Mouse (Mus musculus) left cerebral cortex, postnatal 36 days (tissue): ENCODE data around the gene Rgma. TPM values are rescaled to one million over a fixed set of nuclear protein-coding genes. Genes with fewer than 3 reads are reported as not detected.

ENCODE experiments used
- DNase-seq, 2 experiments: peaks; one replicate each; pipeline ENCODE4 v3.0.0; 2021 to 2022; ENCODE audit warnings: low spot score in 2 of 2, mixed read lengths in 1 of 2
- intact Hi-C: fragments of 180-260 bp; cut with DNase I; formaldehyde crosslinking; loops from one replicate; pipeline ENCODE4 v1.15.1; 2025
- total RNA-seq, 2 experiments: library from RNA; stranded (reverse); gene quantifications; 2 replicates each; pipeline ENCODE4 v1.2.3; 2021

Rgma gene
- total RNA-seq, 2 experiments from 2014 or later: 59.0 to 64.1 TPM

DNA sequence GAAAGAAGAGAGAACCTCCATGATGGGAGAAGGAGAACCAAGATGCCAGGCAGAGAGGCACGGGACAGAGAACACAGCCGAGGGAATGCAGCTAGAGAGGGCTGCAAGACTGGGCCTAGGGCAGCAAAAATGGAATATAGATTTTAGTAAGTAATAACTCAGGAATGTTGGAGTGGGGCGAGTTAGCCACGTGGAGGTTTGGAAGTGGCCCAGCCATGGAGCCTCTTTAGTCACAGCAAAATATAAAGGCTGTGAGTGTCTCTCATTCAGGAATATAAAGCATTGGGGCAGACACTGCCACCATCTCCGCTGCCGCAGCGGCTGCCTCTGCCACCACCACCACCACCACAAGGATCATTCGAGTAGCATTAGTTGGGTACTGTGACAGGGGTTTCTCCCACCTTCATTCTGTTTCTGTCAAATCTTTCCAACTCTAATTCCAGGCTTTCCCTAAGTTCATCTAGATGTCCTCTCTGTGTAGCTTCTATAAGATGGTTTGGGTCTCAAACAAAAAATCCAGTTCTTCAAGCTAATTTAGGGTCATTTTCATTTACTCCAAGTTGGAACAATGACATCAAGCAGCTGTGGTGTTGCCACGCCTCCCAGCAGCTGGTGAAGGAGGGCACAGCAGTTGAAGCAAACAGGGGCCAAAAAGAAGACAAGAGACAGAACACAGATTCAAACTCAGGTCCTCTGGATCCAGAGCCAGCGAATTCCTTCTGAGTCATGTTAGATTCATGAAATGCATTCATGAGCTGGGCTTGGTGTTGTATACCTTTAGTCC is 7.4 kb upstream of the Rgma start:
- intact Hi-C loops: no loop called here
- no peak for DNase-seq

DNA sequence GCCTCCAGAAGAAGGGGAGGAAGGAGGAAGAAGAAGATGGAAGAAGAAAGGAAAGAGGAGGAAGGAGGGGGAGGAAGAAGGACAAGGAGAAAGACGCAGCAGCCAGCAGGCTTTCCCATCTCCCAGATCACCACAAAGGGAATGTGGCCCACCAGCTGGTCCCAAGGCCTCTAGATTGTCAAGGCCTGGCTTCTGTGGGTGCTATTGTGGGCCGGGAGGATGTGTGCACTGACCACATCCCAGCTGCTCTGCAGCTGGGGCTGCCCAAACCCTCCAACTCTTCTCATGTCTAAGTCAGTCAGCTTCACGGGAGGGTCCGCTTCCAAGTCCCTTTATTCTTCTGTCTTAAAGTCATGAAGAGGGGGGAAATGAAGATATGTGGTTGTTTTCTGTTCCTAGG is 5.3 kb upstream of the Rgma start:
- no peak for DNase-seq
- intact Hi-C loops: loop anchor here (10.0 kb wide), 2 partner anchors 45 to 345 kb away; no protein-coding TSS in a partner anchor

DNA sequence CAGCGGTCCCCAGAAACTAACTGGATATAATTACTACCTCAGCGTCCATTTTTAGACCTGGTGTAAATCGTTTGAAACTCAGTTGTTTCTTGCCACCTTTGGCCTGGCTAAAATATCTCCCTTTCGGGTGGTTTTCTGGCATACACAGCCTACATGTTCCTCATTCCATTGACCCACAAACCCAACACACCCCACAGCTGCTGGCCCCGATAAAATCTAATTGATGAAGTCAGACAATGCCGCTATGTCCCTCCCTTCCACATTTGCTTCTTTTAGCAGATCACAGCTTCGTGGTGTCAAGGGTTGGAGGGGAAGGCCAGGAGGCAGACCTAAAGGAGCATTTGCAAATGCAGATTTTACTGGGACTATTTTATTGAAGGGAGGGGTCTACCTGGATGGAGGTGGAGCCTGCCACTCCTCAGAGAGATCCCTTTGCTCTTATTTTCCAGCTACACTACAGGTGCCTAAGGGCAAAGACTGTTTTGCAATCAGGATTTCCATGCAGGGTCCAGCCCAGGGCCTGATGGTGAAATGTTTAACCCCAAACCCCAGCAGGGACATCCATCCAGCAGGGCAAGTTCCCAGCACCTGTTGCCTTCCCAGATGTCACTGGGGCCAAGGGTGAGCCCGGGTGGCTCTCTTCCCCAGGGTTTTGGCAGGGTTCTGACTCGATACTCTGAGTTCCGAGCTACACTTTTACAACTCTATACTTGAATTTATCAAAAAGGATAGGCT is 3.6 kb upstream of the Rgma start:
- intact Hi-C loops: loop anchor here (10.0 kb wide), 2 partner anchors 47 to 347 kb away; no protein-coding TSS in a partner anchor
- DNase-seq: no peak

DNA sequence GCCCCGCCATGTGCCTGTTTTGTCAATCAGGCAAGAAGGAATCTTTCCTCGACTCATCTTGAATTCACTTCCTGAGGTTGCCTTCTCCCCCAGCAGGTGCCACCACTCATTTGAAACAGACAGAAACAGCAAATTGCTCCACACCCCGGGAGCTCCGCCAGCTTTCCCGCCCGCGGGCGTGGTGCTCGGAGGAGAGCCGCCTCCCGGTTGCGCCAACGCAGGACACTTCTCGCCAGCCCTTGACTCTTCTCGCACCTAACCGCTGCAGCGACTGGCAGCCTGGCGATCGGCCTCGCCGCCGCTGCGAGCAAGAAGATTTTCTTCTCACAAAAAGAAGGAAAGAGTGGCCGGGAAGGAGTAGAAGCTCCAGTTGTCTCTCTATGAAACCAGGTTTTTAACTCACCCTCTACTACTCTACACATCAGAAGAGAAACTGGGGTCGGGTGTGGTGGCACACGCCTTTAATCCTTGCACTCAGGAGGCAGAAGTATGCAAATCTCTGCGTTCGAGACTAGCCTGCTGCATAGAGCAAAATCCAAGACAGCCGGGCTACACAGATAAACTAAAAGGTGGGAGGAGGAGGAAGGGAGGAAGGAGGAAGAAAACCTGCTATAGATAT is 2.8 kb upstream of the Rgma start:
- intact Hi-C loops: loop anchor here (10.0 kb wide), 2 partner anchors 48 to 348 kb away; no protein-coding TSS in a partner anchor
- DNase-seq: peak; percentile 74 to 81

DNA sequence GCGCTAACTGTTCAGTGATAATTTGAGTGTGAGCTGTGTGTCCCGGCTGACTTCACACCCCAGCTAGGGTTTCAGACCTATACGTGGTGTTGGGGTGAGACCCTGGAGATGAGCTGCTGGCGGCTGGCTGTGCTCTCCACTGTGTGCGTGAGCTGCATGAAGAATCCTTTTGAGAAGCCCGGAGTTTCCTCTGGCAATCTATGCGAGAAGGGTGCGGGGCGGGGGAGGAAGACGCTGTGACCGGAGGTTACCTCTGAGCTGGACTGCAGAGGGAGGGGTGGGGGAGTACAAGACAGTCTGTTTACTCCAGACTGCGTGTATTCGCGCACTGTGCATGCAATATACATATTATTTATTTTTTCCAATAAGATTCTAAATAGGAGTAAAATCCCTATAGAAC is 582 bp upstream of the Rgma start:
- peak; percentile 39 to 45 for DNase-seq
- intact Hi-C loops: loop anchor here (5.0 to 10.0 kb wide), 5 partner anchors 48 to 782 kb away; no protein-coding TSS in a partner anchor

DNA sequence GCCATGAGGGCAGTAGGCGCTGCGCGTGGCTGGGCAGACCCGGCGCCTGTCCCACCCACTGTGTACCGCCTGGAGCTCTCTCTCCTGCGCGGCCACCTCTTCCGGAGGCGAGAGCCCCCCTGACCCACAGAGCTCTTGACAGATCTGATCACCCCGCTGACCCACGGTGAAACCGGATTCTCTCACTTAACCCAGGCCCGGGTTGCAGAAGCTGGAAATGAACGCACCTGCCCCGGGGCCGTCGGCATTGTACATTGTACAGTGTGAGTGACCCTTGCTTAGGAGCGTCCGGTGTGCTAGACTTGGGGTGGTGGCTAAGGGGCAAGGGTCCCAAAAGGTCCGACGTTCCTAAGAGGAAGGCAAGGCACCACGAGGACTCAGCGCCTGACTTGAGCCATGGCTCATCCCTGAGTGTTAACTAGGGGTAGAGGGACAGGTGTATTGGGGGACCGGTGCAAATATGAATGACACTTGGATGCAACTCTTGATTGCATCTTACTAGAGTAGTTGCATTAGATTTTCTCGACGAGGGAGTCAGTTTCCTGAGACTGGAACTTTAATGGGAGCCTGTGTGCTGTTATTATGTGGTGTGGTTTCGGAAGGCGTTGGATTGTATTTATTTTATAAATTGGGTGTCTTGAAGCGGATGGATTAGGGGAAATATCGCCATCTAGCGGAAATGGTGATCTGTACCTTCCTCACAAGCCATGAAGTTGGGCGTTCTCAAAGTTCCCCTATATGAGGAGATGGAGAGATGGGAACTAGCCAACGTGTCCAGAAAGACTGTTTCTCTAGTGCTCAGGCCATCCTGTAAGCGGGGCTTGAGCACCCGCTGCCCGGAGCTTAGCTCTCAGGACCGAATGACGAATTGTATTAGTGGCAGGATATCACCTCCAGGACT is 1.0 kb downstream of the Rgma start:
- intact Hi-C loops: loop anchor here (1.0 to 10.0 kb wide), 8 partner anchors 23 to 976 kb away; no protein-coding TSS in a partner anchor
- peak; percentile 53 to 70 for DNase-seq

DNA sequence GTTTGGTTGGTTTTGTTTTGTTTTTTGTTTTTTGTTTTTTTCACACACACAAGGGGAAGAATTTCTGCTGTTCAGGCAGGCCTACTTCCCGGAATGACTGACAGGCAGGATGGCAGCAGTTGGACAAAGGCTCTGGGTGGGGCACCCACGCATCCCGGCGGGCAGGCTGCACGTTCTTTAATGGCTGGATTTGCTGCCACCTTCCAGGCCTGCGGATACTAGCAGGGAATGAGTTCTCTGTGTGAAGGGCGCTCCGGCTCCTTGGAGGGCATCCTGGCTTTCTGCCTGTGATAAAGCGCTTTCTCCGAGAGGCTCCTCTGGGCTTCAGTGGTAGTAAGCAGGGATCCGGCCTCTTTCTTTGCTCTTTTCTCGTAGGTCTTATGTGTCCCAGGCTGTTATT is 2.0 kb downstream of the Rgma start:
- intact Hi-C loops: loop anchor here (2.0 to 10.0 kb wide), 7 partner anchors 45 to 977 kb away; no protein-coding TSS in a partner anchor
- DNase-seq: no peak

DNA sequence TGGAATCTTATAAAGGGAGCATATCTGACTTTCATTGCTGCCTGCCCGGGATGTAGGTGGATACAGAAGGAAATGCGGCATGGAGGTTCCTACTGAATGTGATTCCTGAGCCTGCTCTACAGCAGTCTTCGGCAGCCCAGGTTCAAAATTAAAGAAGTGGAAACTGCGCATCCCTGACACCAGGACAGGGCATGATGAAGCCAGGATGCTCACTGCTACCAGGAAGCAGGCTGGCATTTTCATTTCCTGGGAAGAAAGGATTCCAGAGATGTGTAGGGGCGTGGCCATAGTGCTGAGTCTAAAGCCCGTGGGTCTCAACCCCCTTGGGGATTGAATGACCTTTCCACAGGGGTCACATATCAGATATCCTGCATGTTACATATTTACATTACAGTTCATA is 2.7 kb downstream of the Rgma start:
- intact Hi-C loops: loop anchor here (5.0 to 10.0 kb wide), 5 partner anchors 44 to 786 kb away; no protein-coding TSS in a partner anchor
- no peak for DNase-seq

DNA sequence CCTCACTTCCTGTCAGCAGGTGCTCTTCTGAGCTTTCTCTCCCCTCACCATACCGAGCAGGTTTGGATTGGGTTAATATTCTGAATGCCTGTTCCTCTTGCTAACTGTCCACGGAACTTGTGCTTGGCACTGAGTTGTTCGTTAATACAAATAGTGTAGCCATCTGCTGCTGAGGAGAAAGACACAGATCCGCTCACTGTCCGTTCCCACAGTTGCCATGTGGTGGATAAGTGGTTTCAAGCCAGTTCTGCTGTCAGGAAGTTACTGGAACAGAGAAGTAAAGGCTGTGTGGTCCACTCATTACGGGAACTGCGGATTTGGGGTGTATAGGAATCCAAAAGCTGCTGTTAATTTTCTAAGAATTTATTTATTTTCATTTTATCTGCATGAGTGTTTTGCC is 7.5 kb downstream of the Rgma start:
- intact Hi-C loops: no loop called here
- no peak for DNase-seq

DNA sequence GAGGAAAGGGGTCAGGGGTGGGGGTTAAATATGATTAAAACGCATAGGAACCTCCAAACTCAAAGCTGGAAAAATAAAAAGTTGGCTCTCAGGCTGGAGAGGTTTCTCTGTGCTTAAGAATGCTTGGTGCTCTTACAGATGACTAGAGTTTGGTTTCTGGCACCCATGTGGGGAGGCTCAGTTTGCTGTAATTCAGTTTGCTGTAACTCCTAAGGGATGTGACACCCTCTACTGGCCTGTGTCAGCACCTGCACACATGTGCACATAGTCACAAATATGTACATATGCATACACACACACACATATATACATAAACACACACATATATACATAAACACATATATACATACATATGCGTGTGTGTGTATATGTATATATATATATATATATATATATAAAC is 13.6 kb downstream of the Rgma start:
- no peak for DNase-seq
- intact Hi-C loops: no loop called here

DNA sequence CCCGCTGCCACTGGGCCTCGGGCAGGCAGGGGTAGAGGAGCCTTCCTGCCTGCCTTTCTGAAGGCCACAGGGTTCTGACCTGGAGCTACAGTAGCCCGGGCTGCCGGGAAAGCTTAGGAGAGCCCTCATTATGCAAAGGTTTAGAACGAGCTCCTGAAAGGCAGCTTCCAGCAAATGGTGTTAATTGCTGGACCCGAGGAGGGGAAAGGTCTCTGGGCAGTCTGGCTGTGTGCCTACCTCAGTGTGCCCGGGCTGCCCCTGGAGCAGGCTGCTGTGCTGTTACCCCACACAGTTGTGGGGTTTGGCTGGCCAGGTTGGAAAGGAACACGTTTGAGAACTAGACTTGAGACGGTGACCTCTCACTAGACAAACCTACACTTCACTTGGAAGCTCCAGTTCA is 14.1 kb downstream of the Rgma start:
- no peak for DNase-seq
- intact Hi-C loops: no loop called here

DNA sequence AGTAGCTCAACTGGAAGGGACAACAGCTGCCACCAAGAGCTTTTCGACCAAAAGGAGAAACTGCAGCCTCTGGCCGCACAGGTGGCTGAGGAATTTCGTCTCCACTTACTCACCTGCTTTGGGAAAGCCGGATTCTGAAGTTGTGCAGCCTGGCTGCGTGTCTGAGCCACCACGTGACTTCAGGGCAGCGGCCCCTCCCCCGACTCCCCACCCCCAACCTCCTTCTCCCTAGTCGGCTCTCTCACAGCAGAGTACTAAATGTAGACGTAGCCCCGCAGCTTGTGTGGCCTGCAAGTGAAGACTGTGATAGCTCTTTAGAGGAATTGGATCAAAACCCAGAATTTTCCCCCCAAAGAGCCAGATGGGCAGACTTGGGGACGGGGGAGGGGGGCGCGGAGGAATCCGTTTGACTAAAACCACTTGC is 14.6 kb downstream of the Rgma start:
- no peak for DNase-seq
- intact Hi-C loops: no loop called here

DNA sequence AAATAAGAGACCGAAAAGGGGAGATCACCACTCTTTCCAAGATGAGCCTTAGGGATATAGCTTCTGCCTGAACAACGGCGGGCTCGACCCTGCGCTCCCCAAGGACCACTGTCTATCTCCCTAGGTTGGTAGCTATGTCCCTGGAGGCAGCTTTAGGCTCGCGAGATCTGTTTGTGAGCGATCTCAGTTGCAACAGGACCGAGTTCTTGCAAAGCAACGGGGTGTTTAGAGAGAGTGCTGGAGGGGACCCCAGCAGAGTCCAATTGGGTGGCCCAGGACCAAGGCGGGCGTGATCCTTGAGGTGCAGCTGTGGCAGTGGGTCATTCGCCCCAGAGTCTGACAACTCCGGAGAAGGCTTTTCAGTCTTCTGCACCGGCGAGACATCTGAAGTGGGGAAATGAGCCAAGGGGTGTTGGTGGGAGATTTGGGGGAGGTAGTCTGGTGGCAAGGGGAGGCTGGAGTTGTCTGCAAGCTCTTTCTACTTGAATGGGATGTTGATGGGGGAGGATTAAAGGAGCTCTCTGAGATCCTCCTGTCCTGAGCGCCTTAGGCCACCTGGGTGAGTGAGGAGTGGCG is 15.2 kb downstream of the Rgma start:
- intact Hi-C loops: no loop called here
- no peak for DNase-seq

DNA sequence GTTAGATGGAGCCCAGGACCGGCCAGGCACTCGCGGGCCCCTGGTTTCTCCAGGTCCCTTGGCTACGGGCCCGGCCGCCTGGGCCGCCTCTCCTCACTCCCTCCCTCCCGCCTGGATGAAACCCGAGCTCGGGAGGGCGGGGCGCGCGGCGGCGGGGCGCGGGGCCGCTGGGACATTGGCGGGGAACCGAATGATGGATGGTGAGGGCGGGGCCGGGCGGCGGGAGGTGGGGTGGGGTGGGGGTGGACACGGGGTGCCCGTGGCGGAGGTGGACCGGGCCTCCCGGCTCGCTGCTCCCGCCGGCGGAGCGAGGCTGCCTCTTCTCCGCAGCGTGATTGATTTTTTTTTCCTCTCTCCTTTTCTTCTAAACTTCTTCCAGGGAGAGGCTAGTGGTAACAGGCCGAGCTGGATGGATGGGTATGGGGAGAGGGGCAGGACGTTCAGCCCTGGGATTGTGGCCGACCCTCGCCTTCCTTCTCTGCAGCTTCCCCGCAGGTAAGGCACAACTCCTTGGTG is 15.8 kb downstream of the Rgma start:
- peak; percentile 73 to 81 for DNase-seq
- intact Hi-C loops: no loop called here

DNA sequence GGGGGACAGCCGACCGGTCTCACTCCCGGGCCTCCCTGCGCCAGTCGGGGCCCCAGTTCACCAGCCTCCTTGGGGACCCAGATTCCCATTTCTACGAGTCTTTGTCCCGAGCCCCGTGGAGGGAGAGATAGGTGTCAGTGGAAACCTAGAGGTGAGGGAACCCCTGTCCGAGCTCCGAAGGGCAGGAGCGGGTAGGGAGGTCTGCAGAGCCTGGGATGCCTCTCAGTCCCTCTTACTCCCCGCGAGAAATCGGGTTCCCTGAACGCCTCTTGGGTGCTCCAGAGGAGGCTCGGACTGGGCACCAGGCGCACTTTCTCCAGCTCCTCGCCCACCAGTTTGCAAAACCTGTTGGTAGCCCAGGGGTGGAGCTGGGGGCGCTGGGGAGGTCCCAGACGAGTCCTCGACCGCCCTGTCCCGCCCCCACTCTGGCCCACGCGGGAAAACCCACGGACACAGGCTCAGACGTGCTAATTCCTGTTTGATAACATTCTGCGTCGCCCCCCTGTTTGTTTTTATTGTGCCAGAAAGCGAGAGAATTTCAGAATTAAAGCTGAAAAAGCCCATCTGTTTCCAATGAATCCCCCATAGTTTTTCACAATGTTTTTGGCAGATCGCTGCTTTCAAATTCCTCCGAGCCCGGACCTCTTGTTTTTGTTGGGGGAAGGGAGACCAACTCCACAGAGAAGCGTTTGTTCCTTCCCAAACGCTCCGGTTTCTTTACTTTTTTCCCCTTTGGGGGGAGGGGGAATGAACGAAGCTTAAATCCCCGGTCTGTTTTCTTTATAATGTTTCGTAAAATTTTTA is 16.4 kb downstream of the Rgma start:
- DNase-seq: peak in 1 of 2 experiments; percentile 34
- intact Hi-C loops: no loop called here

DNA sequence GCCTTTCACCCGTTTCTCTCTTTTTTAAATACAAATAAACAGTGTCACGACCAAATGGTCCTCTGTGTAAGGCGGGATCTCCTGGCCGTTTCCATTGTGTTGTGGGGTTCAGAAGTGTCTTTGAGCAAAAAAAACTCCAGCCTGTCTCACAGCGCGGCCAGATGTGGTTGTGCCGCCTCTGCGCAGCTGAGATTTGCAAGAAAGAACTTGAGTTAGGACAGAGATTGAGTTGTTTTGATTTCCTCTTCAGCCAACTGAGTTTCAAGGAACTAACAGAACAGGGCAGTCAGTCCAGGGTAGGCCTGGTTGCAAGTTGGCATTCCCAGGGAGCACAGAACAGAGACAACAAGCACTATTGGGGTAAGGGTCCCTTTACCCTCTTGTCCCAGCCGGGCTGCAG is 17.1 kb downstream of the Rgma start:
- DNase-seq: no peak
- intact Hi-C loops: no loop called here

DNA sequence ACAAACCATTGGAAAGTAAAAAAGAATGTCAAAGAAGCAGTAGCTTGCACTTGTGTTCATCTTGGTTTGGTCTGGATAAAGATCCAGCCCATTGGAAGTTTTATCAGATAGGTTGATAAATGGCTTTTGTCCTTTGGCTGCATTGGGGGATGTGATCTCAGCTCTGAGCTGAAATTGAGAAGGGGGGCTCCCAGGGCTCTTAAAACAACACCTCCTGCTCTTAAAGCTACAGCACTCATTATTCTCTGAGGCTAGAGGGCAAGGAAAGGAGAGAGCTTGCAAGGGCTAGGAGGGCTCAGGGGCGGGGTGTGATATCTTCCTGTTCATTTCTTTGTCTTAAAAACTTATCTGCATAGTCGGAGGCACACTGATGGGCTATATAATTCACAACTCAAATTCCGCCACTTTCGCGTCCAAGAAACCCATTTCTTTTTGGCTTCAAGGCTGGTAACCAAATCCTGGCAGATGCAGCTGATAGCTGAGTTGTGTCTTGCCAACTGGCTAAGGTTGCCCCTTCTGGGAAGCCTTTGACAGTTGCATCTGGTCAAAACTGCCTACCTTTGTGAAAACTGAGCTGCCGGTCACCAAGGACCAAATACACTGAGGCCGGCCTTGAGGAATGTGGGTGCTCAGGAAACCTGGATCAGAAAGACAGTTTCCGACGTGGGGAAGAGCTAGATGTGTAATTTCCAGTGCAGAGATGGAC is 18.2 kb downstream of the Rgma start:
- DNase-seq: no peak
- intact Hi-C loops: no loop called here
